Mouse (Mus musculus): ENCODE measurements around the gene Smpd2. TPM values are rescaled to one million over a fixed set of nuclear protein-coding genes. Genes with fewer than 3 reads are reported as not detected.

Gene Smpd2
- polyA plus RNA-seq (2017; shearing (Covaris generic)), result 42.8 TPM

DNA sequence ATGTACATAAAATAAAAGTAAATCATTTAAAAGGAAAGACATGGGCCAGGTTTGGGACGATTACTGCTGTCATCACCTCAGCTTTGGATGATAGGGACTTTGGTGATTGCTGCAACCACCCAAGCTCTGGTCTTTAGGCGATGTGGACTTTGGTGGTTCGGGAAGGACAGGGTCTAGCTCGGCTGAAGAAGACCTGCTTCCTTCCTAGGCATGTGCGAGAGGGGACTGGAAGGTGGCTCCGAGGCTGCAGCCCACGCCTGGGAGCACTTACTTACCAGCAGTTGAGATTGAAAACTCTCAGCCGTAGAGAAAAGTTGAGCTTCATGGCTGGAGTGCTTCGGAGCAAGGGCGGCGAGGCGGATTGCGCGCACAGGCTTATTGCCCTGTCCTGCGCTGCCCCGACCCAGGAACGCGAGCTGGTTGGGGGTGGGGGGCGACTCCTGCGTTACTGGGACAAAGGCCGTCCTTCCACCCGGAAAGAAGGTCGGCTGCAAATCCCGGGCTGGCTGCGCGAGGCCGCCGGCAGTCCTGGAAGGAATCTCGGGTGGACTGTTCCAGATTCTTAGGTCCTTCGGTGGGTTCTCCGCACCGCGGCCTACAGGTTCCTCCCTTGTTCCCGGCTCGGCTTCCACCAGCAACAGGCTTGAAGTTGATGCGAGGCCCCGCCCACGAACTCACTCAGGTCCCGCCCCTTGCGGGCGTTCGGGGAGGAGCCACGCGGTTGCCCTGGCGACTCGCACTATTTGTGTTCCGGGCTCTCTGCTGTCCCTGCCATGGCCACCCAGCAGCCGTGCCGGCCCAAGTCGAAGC is at the start of gene Smpd2, which contains the start of gene Ppil6:
Gene Smpd2 (minus strand): TSS at position 662 of the 810 bp plus-strand sequence.
Gene Ppil6 (plus strand): TSS at position 732 of the 810 bp plus-strand sequence.

DNA sequence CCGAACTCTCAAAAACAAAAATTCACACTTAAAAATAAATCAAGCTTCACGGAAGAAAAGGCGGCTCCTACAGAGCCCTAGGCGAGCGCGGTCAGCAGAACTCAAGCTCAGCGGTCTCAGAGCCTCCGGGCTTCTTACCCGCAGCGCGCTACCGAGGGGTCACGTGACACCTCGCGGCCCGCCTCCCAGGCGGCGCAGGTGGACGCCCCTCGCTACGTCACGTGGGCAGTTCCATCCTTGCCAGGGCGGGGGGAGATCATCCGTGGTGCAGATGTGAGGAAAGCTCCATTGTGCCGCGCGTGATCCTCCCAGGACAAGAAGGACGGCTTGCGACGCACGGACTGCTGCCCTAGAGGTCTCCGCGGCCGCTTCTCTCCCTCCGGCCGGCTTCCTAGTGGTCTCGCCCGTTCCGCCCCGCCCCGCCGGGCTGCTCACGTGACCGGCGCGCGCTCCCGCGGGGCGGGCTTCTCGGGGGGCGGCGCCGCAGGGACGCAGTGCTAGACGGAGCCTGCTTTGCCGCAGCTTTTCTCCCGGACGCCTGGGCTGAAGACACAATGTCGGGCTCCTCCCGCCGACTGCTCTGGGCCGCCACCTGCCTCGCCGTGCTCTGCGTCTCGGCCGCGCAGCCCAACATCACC is 28.9 kb upstream of the Smpd2 start, which contains the start of gene Cd164:
Gene Cd164 (plus strand): TSS at position 434 of the 638 bp plus-strand sequence.

DNA sequence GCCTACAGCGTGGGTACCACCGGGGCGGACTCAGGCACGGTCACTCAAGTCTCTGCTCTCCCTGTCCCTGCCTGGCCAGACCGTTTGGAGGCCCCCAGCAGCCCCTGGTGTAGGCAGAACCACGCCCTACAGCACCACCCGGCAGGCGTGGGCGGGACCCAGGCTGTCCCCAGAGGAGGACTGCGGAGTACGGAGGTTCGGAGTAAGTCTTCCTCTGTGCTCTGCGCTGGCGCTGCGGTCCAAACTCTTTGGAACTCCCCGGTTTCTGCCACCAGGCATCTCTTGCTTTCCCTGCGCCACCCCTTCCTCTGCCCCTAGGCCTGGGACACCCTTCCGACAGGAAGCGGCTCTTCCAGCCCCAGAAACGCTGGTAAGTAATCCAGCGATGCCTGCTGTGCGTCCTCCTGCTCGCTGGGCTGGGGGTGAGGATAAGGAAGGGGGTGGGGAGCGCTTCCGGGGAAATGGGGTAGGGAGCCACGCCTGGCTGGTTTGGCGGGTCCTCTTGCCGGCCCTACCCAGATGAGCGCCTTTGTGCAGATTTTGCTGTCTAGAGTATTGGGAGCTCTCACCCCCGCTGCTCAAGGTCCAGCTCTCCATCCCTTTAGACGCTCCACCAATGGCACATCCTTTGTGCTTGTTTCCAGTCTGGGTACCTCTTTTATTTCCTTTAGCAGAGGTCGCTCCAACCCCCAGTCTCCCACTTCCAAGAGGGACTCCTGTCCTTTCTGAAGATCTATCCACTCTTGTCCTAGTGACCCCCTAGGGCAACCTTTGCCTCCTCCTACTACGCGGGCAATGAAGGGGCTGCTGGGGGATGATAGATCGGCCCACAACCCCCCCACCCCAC is 13.8 kb downstream of the Smpd2 start, which contains the start of gene Mical1:
Gene Mical1 (plus strand): TSS at position 144 of the 847 bp plus-strand sequence.

DNA sequence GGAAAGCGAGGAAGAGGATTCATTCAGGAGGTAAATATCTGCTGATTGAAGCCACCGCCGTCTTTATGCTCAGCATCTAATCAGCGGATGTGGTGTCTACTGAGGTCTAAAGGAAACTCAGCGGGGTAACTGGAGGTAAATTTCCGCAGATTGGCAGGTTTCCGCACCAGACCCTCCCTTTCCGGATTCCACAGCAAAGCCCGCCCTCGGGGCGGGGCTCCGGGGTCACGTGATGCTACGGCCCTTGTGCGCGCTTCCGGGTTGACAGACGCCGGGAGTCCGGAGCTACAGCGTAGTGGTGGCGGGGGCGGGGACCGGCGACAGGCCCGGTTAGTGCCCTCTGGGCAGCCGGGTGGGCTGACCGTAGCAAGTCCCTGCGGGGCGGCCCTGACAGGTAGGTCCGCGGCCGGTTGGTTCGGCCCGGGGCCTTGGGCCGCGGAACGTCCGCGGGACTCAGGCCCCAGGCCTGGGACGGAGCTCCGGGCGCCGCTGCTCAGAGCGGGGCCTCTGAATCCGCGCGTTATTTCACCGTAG is 40.0 kb downstream of the Smpd2 start, which contains the start of gene Zbtb24:
Gene Zbtb24 (plus strand): TSS at position 247 of the 534 bp plus-strand sequence.

Other genes with a start within 250 kb of the Smpd2 start
- gene Fig4, start 187.1 kb downstream of the Smpd2 start, polyA plus RNA-seq (2017; shearing (Covaris generic)), result 36.1 TPM
- gene Ak9, start 186.4 kb downstream of the Smpd2 start, polyA plus RNA-seq (2017; shearing (Covaris generic)), result not detected
- gene Zbtb24, start 40.0 kb downstream of the Smpd2 start, polyA plus RNA-seq (2017; shearing (Covaris generic)), result 50.5 TPM
- 103 TPM for gene Mical1, start 14.1 kb downstream of the Smpd2 start, polyA plus RNA-seq (2017; shearing (Covaris generic))
- not detected for gene Ppil6, start 70 bp upstream of the Smpd2 start, polyA plus RNA-seq (2017; shearing (Covaris generic))
- gene Cd164, start 29.0 kb upstream of the Smpd2 start, polyA plus RNA-seq (2017; shearing (Covaris generic)), result 254 TPM
- 0.84 TPM for gene Ccdc162, start 226.3 kb upstream of the Smpd2 start, polyA plus RNA-seq (2017; shearing (Covaris generic))